Mouse (Mus musculus): ENCODE measurements around the gene Nfe2l2.
"Not testable (repeated sequence)": the region's sequence is repeated elsewhere in the genome, so short reads cannot be mapped to it uniquely, and the experiment has no call there.

Nfe2l2 gene

DNA sequence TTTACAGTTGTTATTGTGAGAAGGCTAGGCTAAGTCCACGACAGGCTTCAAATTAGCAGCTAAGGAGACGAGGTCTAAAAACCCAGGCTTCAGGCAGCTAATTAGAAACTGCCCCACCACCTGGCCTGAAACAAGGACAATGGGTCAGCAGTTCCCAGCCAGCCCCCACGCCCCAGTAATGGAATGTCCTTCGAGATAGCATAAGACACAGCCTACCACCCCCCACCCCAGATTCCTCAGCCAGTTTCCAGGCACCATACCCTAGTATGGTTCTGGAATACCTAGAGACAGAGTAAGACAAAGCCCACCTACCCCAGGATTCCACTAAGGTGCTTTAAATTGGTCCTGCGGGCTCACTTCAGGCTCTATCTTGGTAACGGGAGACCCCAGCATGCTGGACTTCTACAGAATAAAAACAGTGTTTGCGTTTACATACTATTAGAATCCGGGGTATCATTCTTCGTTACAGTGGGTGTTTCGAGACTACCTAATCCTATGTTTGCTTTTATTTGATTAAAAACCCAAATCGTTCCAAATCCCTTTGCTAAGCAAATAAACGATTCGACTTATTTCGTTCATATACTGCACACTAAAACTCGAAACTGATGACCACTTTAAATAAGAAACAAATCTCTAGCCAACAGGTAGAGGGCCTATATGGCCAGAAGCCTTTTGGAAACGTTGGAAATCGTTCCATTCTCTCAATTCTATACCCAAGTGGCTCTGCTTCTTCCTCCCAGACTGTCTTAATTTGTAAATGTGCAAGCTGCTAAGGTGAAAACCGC lies 46.3 kb downstream of the Nfe2l2 start:
- peak; percentile 46 to 78 for DNase-seq (ENCODE audit: inconsistent age in 2 of 2, low spot score in 1 of 2)

DNA sequence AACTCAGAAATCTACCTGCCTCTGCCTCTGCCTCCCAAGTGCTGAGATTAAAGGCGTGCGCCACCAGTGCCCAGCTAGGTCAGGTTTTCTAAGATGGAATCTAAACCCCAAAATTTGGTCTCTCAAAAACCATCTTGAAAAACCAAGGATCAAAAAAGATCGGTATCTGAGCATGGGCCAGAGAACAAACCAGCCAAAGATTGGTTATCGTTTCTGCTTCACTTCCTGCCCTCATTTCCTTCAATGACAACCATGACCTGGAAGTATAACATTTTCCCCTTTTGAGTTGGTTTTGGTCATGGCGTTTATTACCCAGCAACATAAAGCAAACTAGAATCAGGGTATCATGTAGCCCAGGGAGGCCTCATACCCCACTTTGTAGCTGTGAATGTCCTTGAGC lies 47.5 kb downstream of the Nfe2l2 start:
- peak in 1 of 2 experiments; percentile 26 for DNase-seq (ENCODE audit: inconsistent age in 2 of 2, low spot score in 1 of 2)

DNA sequence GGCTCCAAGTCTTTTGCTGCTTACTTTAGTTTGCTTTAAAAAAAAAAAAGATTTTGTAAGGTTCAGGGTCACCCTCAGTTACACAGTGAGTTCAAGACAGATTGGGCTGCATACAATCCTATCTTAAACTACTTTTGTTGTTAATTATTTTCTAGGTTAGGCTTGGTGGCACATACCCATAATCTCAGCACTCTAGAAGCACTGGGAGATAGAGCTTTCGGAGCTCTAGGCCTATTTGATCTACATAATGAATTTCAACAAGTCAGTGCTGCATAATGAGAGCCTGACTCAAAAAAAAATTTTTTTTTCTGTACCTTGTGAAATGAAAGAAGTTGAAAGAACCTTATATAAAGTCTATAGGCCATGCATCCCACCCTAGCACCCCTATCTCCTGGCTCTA lies 49.8 kb downstream of the Nfe2l2 start:
- no peak for DNase-seq (ENCODE audit: inconsistent age in 2 of 2, low spot score in 1 of 2)

DNA sequence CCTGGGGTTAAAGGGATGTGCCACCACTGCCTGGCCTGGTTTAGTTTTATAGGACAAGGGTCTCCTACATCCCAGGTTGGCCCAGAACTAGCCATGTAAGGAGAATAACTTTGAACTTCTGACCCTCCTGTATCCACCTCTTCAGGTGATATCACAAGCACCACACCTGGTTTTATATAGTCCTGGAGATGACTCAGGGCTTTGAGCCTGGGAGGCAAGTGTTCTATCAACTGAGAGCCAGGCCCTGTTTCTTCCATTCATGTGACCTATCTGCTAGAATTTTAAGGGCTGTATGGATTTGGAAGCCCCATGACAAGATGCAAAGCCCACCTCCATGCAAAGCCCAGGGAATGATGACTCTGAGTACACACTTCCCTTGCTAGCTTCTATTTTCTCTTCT lies 51.3 kb downstream of the Nfe2l2 start:
- DNase-seq (ENCODE audit: inconsistent age in 2 of 2, low spot score in 1 of 2) = no peak

DNA sequence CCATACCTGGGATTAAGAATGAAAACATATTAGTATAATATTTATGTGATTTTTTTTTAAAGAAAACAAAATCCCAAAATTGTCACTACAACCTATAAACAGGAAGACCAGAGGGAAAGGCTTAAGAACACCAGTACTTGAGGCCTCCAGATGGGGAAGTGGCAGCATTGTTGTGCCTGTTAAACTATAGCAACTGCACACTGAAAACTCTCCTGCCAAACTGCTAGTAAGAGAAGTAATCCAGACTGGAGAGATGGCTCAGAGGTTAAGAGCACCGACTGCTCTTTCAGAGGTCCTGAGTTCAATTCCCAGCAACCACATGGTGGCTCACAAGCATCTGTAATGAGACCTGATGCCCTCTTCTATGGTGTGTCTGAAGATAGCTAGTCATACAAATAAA lies 54.0 kb downstream of the Nfe2l2 start:
- DNase-seq (ENCODE audit: inconsistent age in 2 of 2, low spot score in 1 of 2) = no peak

DNA sequence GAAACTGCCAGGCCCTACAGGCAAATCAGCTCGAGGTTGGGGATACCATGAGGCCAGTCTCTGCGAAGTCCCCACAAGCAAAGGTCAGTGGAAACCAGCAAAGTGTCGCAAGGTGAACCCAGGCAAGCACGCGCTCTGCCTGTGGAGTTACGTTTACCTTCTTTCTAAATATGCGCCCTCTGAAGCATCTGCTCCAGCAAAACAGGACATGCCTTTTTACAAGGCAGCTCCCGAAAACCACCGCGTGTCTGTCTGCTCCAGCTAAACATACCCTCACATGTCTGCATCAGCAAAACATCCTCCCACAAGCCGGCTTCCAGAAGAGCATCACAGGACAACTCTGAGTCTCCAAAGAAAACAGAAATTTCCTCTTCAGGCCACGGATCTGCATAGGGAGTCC lies 59.2 kb downstream of the Nfe2l2 start:
- no peak for DNase-seq (ENCODE audit: inconsistent age in 2 of 2, low spot score in 1 of 2)

DNA sequence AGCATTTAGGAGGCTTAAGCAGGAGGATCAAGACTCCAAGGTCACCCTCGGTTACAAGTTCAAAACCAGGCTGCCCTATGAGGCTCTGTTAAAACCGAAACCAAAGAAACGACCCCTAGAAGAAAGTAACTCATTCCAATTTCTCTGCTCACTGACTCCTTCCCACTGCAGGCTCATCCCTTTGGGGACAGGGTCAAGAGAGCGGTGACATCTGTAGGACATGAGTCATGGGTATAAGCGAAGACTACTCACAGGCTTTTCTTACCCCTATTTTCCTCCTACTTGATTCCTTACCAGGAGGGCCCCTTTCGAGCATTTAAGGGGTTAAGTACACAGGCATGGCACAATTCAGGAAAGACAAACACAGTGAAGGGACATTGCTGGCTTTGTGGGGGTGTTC lies 60.5 kb downstream of the Nfe2l2 start:
- DNase-seq (ENCODE audit: inconsistent age in 2 of 2, low spot score in 1 of 2) = peak in 1 of 2 experiments; percentile 64

DNA sequence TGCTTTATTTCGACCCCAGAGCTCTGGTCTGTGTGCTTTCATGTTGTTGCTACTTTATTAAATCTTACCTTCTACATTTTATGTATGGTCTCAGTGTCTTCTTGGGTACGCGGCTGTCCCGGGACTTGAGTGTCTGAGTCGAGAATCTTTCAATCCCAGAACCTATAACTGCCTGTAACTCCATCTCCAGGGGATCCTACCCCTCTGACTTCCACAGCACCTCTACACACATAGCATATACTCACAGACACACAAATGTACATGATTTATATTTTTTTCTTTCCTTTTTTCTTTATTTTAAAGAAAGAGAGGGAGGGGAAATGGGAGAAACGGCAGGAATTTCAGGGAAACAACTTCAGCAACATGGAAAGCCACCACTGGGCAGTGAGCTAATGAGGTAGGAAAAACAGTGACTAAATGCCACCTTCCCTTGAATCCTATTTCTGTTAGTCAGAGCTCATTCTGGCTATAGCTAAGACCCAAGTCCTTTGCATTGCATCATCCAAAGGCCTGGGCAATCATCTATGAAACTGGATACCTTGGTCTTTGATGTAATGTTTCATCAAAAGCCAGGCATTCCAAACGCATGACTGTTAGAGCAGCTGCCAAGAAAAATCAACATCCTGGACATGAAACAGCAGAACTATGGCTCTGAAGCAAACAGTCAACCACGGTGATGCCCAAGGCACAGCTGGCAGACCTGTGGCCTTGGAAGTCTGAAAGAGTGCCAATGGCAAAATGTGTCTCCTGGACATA lies 61.5 kb downstream of the Nfe2l2 start:
- peak; percentile 78 to 92 for DNase-seq (ENCODE audit: inconsistent age in 2 of 2, low spot score in 1 of 2)

DNA sequence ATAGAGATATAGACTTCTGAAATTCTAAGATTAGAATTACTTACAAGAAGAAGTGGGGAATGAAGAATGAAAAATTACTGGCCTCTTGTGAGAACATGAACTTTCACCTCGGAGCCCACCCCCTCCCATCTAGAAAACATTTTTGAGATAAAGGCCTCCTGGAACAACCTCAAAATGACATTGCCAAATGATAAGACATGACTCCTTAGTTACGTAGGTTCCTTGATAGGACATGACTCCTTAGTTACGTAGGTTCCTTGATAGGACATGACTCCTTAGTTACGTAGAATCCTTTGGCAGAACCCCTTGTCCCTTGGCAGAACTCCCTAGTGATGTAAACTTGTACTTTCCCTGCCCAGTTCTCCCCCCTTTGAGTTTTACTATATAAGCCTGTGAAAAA lies 62.1 kb downstream of the Nfe2l2 start:
- DNase-seq (ENCODE audit: inconsistent age in 2 of 2, low spot score in 1 of 2) = not testable (repeated sequence)

DNA sequence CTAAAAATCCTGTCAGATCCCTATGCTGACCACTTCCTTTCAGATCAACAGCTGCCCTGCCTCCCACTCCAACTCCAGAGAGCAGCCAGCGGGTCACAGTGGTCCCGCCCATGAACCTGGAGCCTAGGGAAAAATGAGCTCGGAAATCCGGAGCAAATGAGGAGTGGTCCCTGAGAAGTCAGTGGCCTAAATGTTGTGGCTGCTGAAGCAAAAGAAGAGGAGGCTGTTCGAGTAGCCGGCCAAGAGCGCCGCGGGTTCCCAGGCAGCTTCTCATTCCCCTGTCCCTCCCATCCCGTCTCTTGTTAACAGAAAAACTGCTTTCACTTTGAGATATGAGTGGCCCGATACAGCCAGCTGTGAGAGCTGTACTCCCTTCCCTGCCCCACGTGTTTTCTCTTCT lies 64.9 kb downstream of the Nfe2l2 start:
- DNase-seq (ENCODE audit: inconsistent age in 2 of 2, low spot score in 1 of 2) = peak in 1 of 2 experiments; percentile 72

DNA sequence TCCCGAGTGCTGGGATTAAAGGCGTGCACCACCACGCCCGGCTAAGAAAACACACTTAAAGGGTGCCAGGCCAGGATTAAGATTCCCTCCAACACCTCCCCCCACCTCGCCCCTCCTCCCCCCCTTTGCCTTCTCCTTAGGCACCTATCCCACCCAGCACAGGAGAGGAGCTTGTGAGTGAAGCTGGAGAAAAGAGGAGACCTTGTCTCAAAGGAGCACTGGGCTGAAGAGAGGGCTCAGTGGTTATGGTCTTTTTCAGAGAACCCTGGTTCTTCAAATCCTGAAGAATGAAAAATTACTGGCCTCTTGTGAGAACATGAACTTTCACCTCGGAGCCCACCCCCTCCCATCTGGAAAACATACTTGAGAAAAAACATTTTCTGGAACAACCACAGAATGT lies 66.6 kb downstream of the Nfe2l2 start:
- not testable (repeated sequence) for DNase-seq (ENCODE audit: inconsistent age in 2 of 2, low spot score in 1 of 2)

DNA sequence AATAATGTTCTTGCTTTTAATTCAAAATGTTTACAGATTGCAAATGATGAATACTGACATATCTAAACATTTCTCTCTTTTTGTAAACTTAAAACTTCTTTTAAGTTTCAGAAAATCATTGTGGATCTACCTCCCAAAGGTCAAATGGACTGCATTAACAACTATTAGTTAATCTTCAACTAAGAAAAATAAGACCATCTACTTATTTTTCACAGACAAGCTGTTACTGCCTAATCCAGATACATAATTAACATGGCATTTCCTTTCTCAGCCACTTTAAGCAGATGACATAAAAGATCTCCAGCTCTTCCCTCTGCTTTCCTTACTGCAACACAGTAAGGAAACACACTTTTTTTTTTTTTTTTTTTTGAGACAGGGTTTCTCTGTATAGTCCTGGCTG lies 67.1 kb downstream of the Nfe2l2 start:
- no peak for DNase-seq (ENCODE audit: inconsistent age in 2 of 2, low spot score in 1 of 2)

DNA sequence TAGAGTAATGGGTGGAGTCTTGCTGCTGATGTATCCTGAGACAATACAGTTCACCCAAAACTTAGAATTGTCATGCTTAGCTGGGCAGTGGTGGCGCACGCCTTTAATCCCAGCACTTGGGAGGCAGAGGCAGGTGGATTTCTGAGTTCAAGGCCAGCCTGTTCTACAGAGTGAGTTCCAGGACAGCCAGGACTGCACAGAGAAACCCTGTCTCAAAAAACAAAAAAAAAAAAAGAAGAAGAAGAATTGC lies 67.5 kb downstream of the Nfe2l2 start:
- DNase-seq (ENCODE audit: inconsistent age in 2 of 2, low spot score in 1 of 2) = not testable (repeated sequence)

DNA sequence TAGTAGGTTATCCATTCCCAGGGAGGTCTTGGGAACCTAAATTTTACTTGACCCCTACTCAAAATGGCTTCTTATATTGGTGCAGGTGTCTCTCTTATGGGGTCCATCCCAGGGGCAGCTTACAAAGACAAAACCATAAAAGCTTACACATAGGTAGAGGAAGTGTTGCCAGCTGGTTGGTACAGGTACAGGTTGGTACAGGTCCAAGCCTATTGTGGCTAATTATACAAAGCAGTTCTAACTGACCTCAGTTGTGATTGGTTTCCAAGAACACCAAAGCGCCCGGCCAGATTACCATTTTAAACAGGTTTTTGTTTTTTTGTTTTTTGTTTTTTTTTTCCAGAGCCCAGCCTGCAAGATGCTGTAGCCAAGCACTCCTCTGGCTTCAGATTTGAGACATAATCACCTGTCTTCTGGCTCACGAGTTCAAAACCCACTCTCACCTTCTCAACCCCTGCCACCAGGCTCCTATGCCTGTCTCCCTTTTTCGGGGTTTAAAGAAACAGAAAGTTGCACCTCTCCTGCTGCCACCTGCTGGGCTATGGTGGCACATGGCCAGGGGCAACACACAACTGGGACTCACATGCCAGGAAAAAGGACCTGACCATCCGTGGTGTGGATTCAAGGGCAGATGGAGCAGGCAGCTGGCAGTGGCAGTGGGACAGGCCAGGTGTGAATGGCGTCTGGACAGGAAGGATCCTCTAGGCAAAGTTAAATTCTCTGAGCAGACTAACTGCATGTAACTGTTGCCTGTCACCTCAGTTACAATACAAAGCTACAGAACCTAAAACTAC lies 68.0 kb downstream of the Nfe2l2 start:
- DNase-seq (ENCODE audit: inconsistent age in 2 of 2, low spot score in 1 of 2) = peak; percentile 47 to 76

DNA sequence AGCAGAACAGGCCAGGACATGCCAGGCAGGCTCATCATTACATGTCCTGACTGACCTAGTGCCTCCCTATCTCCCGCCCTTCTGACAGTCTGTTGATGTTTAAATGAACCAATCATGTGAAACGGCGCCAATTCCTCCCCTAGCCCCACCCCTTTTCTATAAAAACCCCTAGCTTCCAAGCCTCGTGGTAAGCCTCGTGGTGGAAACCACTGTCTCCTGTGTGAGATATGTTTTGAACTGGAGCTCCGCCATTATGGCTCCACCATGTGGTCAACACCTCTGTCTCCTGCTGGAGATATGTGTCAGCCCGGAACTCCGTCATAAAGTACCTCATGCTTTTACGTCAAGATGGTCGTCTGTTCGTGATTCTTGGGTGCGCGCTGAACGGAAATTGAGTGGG lies 70.0 kb downstream of the Nfe2l2 start:
- not testable (repeated sequence) for DNase-seq (ENCODE audit: inconsistent age in 2 of 2, low spot score in 1 of 2)

DNA sequence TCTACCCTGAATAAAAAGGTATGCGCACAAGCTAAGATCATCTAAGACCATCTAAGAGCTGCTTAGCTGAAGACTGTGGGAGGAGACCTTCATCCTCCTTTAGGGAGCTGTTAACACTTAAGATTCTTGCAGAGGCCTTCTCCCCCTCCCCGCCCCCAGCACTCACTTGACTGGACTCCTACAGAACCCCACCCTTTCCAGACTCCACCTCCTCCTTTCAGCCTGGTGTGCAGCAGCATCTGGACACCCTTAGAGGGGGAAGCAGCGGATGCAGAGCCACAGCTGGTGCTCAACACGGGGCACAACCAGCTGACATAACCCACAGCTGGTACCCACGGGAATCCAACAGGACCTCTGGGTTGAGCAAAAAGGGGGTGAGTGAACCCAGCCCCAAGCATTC lies 70.7 kb downstream of the Nfe2l2 start:
- DNase-seq (ENCODE audit: inconsistent age in 2 of 2, low spot score in 1 of 2) = no peak

DNA sequence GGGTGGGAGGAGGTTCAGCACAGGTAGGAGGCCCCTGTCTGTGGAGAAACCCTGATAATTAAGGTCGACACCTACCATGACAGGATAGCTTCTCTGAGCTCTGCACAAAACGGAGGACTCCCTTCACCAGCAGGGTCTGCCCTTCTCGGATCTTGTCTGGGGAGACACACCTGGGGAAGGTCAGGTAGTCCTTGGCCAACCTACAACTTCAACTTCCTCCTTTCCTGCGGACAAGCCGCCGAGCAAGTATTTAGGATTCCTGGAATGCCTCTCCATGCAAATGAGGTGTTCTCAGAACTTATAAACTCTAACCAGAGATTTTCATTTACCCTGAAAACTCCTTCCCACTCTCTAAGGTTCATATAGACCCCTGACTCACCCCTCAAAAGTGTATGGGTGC lies 71.1 kb downstream of the Nfe2l2 start:
- no peak for DNase-seq (ENCODE audit: inconsistent age in 2 of 2, low spot score in 1 of 2)

DNA sequence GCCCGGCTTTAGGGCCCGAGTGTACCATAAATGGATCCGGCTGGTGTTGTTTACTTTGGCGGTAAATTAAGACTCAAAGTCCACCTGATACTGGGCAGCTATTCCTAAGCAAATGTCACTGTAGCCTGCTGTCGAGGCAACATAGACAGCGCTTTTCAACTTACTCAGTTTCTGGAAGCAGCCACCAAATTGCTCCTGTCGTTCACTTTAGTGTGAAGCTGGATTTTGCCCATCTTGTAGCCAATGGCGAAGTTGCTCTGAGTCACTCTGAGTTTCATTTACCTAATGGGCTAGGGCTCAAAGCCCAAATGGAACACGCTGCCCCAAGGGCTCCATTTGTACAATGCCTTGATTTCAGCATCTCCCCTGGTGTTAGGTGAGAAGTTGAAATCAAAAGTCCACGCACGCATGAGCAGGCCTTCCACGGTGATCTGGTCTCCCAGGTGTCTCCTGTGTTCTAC lies 71.7 kb downstream of the Nfe2l2 start:
- no peak for DNase-seq (ENCODE audit: inconsistent age in 2 of 2, low spot score in 1 of 2)

DNA sequence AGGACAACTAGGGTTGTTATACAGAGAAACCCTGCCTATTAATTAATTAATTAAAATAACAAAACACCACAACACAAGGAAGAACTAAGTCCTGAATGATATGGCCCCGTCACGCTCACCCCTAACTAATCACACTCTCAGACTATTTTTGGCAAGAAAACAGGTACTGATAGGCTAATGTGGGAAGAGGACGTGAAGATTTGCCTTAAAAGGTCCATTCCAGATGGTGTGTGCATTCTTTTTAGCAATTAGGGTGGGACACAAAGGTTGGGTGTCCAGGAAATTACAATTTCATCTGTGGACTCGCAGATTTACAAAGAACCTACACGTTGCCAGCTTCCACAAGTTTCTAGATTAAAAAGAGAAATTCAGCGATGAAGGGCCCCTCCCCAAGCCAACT lies 72.4 kb downstream of the Nfe2l2 start:
- DNase-seq (ENCODE audit: inconsistent age in 2 of 2, low spot score in 1 of 2) = no peak

DNA sequence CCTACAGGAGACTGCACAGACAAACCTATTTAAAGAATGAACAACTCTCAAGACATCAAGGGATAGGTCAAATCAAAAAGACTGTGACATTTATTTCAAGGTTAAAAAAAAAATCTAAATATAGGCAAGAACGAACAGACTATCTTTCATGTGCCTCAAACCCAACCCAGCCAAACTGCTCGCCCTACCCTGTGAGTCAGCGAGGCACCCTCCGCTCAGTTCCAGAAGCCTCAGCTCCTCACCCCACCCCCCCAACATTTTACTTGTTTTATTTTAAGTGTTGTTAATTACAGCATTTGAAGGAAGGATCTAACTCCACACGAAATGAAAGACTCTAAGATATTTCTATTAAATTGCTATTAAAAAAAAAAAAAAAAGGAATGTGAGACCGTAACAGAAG lies 73.0 kb downstream of the Nfe2l2 start:
- DNase-seq (ENCODE audit: inconsistent age in 2 of 2, low spot score in 1 of 2) = peak; percentile 43 to 49

DNA sequence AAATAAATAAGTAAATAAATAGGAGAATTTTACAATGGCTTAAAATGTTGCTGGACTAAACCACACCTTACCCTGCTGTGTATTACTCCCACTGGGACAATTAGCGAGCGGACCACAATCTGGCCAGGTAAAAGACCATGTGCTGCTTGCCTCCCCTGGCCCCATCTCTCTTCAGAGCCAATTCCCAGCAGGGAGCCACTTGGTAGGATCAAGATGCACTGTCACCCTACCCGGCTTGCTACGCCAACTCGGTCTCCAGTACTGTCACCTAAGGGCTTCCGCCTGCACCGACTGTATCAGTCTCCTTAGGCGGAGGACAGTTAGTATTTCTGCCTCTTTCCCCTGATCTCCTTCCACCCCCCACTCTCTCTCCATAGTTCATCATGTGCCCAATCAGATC lies 76.0 kb downstream of the Nfe2l2 start:
- no peak for DNase-seq (ENCODE audit: inconsistent age in 2 of 2, low spot score in 1 of 2)
